Mouse (Mus musculus): Measurements from ENCODE around the gene Acbd3. TPM values are rescaled to one million over a fixed set of nuclear protein-coding genes. Genes with fewer than 3 reads are reported as not detected.

Acbd3 gene
- 10 to 100 TPM; 42.6 to 46.5 TPM for total RNA-seq (2021)
- long read RNA-seq, experiment 1, transcript Acbd3-201 (8 exons, 3,471 nt), result major isoform, 24 of 29 reads
- long read RNA-seq, experiment 1, partial matches to known transcripts, result 2 of 29 reads
- long read RNA-seq, experiment 1, other reads (novel, unspliced or antisense), result 3 of 29 reads
- long read RNA-seq, experiment 2, transcript Acbd3-201 (8 exons, 3,471 nt), result major isoform, 66 of 85 reads
- long read RNA-seq, experiment 2, partial matches to known transcripts, result 9 of 85 reads
- long read RNA-seq, experiment 2, other reads (novel, unspliced or antisense), result 10 of 85 reads

GRCm38 (mm10) chr1:180725704-180726179 is at the start of gene Acbd3:
Acbd3 (plus strand) TSS chr1:180726043.
- peak; percentile 84 to 87 for DNase-seq (ENCODE audit: low spot score in 2 of 2)

GRCm38 (mm10) chr1:180691284-180691683 is 34.6 kb upstream of the Acbd3 start:
- DNase-seq (ENCODE audit: low spot score in 2 of 2), result no peak

GRCm38 (mm10) chr1:180696626-180697352 is 29.1 kb upstream of the Acbd3 start, which contains the start of gene Mixl1:
Mixl1 (minus strand) TSS chr1:180697034.
- no peak for DNase-seq (ENCODE audit: low spot score in 2 of 2)

- no peak for DNase-seq (ENCODE audit: low spot score in 2 of 2)
Observed at GRCm38 (mm10) chr1:180698063-180698462, 27.8 kb upstream of the Acbd3 start.

- no peak for DNase-seq (ENCODE audit: low spot score in 2 of 2)
Observed at GRCm38 (mm10) chr1:180703400-180703799, 22.4 kb upstream of the Acbd3 start.

- no peak for DNase-seq (ENCODE audit: low spot score in 2 of 2)
Observed at GRCm38 (mm10) chr1:180707368-180707767, 18.5 kb upstream of the Acbd3 start.

GRCm38 (mm10) chr1:180707813-180708212 is 18.0 kb upstream of the Acbd3 start:
- no peak for DNase-seq (ENCODE audit: low spot score in 2 of 2)

GRCm38 (mm10) chr1:180708935-180709776 is 16.7 kb upstream of the Acbd3 start:
- no peak for DNase-seq (ENCODE audit: low spot score in 2 of 2)

GRCm38 (mm10) chr1:180718756-180719155 is 7.1 kb upstream of the Acbd3 start:
- DNase-seq (ENCODE audit: low spot score in 2 of 2), result no peak

GRCm38 (mm10) chr1:180719483-180719882 is 6.4 kb upstream of the Acbd3 start:
- DNase-seq (ENCODE audit: low spot score in 2 of 2), result no peak

- peak; percentile 66 to 69 for DNase-seq (ENCODE audit: low spot score in 2 of 2)
Observed at GRCm38 (mm10) chr1:180719951-180720689, 5.7 kb upstream of the Acbd3 start.

GRCm38 (mm10) chr1:180722608-180723007 is 3.2 kb upstream of the Acbd3 start:
- no peak for DNase-seq (ENCODE audit: low spot score in 2 of 2)

GRCm38 (mm10) chr1:180723701-180724238 is 2.1 kb upstream of the Acbd3 start:
- DNase-seq (ENCODE audit: low spot score in 2 of 2), result no peak

- no peak for DNase-seq (ENCODE audit: low spot score in 2 of 2)
Observed at GRCm38 (mm10) chr1:180726183-180726582, 340 bp downstream of the Acbd3 start.

- DNase-seq (ENCODE audit: low spot score in 2 of 2), result no peak
Observed at GRCm38 (mm10) chr1:180729231-180729630, 3.4 kb downstream of the Acbd3 start.

- no peak for DNase-seq (ENCODE audit: low spot score in 2 of 2)
Observed at GRCm38 (mm10) chr1:180747827-180748226, 22.0 kb downstream of the Acbd3 start.

- DNase-seq (ENCODE audit: low spot score in 2 of 2), result no peak
Observed at GRCm38 (mm10) chr1:180752115-180752514, 26.3 kb downstream of the Acbd3 start.

GRCm38 (mm10) chr1:180754376-180754775 is 28.5 kb downstream of the Acbd3 start:
- no peak for DNase-seq (ENCODE audit: low spot score in 2 of 2)

GRCm38 (mm10) chr1:180756711-180757110 is 30.9 kb downstream of the Acbd3 start:
- no peak for DNase-seq (ENCODE audit: low spot score in 2 of 2)

- no peak for DNase-seq (ENCODE audit: low spot score in 2 of 2)
Observed at GRCm38 (mm10) chr1:180757252-180757955, 31.6 kb downstream of the Acbd3 start.

Data from adrenal gland, postnatal 4 days (tissue).